Mouse (Mus musculus) cerebellum, adult 2 months (tissue): ENCODE measurements around the gene Srpr. TPM values are rescaled to one million over a fixed set of nuclear protein-coding genes. Genes with fewer than 3 reads are reported as not detected.

Experiments used
- DNase-seq, 2 experiments: peaks; one replicate each; pipeline ENCODE4 v3.0.0; 2021
- H3K27ac ChIP-seq: fragments of 200-500 bp; 2 replicates; pipeline ENCODE4 v1.5.1; 2012; ENCODE audit warnings: low read length, control low read depth, inconsistent platforms; ENCODE audit not compliant: insufficient read depth
- H3K27me3 ChIP-seq: fragments of 200-500 bp; 2 replicates; pipeline ENCODE4 v1.6.1; 2012; ENCODE audit warnings: inconsistent platforms, mild to moderate bottlenecking, low read length, moderate library complexity; ENCODE audit not compliant: control insufficient read depth, insufficient read depth
- H3K4me1 ChIP-seq: fragments of 200-500 bp; 2 replicates; pipeline ENCODE4 v1.6.1; 2011; ENCODE audit warnings: low read length; ENCODE audit not compliant: control insufficient read depth, insufficient read depth
- H3K4me3 ChIP-seq: fragments of 200-500 bp; replicated peaks from 2 replicates; pipeline ENCODE3; 2011; ENCODE audit warnings: mild to moderate bottlenecking, low read depth, low read length, control low read depth; ENCODE audit not compliant: insufficient read depth
- CTCF ChIP-seq: fragments of 200-500 bp; IDR thresholded peaks from 2 replicates; pipeline ENCODE4 v1.5.1; 2011; ENCODE audit warnings: low read depth, mild to moderate bottlenecking, control low read depth, low read length, moderate library complexity, borderline replicate concordance; ENCODE audit not compliant: insufficient read depth
- POLR2A ChIP-seq: fragments of 200-500 bp; IDR thresholded peaks from 2 replicates; pipeline ENCODE4 v1.6.1; 2011; ENCODE audit warnings: low read length, control low read depth, borderline replicate concordance; ENCODE audit not compliant: insufficient read depth
- WGBS: fragments of 180-500 bp; shearing (Covaris S2); methylation state at CpG from one replicate; pipeline ENCODE4 v1.1.7; 2018; 5-methylcytosine and 5-hydroxymethylcytosine counted together
- polyA plus RNA-seq: library from polyadenylated mRNA; depleted of rRNA; stranded (reverse); fragments of >200 nt; gene quantifications from 2 replicates; pipeline ENCODE4 v1.2.3, GENCODE M21; 2012

Srpr gene
- polyA plus RNA-seq, 1 experiment = 63.8 TPM

GRCm38 (mm10) chr9:35164142-35164874, 35.7 kb upstream of the Srpr start:
- no peak overlapping the region for H3K4me3 ChIP-seq
- TF ChIP-seq POLR2A (no peak), CTCF (no peak)
- no peaks in the 10 kb centered on the region for H3K27me3 ChIP-seq
- H3K27ac ChIP-seq = no peak overlapping the region
- WGBS = 97% methylated on average over 5 of the region's 5 CpGs
- DNase-seq = no peak
- peaks cover 14% of the 10 kb centered on the region for H3K4me1 ChIP-seq

- Histone ChIP-seq H3K27ac (no peak overlapping the region), H3K4me3 (no peak overlapping the region), H3K4me1 (peaks cover 14% of the 10 kb centered on the region), H3K27me3 (no peaks in the 10 kb centered on the region)
- DNase-seq = peak in 1 of 2 experiments; percentile 55
- TF ChIP-seq POLR2A (no peak), CTCF (peak; percentile 50; the same call in 1 of the 2 replicates)
- 30% methylated on average over 3 of the region's 3 CpGs for WGBS
Observed at GRCm38 (mm10) chr9:35166144-35166797, 33.7 kb upstream of the Srpr start.

GRCm38 (mm10) chr9:35166798-35167635, 33.0 kb upstream of the Srpr start:
- WGBS = 53% methylated on average over 9 of the region's 9 CpGs
- Histone ChIP-seq H3K27me3 (no peaks in the 10 kb centered on the region), H3K4me1 (peaks cover 14% of the 10 kb centered on the region), H3K4me3 (no peak overlapping the region), H3K27ac (no peak overlapping the region)
- no peak for TF ChIP-seq POLR2A
- TF ChIP-seq CTCF = no peak
- no peak for DNase-seq

- WGBS = 90% methylated on average over 7 of the region's 7 CpGs
- no peak for DNase-seq
- Histone ChIP-seq H3K27ac (no peak overlapping the region), H3K4me1 (no peaks in the 10 kb centered on the region), H3K27me3 (no peaks in the 10 kb centered on the region), H3K4me3 (no peak overlapping the region)
- TF ChIP-seq CTCF = no peak
- no peak for TF ChIP-seq POLR2A
Observed at GRCm38 (mm10) chr9:35170071-35170470, 29.9 kb upstream of the Srpr start.

- Histone ChIP-seq H3K4me3 (no peak overlapping the region), H3K4me1 (no peaks in the 10 kb centered on the region), H3K27me3 (no peaks in the 10 kb centered on the region), H3K27ac (no peak overlapping the region)
- 83% methylated on average over 1 of the region's 1 CpGs for WGBS
- no peak for TF ChIP-seq CTCF
- no peak for TF ChIP-seq POLR2A
- DNase-seq = no peak
Observed at GRCm38 (mm10) chr9:35173331-35173730, 26.6 kb upstream of the Srpr start.

GRCm38 (mm10) chr9:35175251-35176123, 24.5 kb upstream of the Srpr start, which contains the start of gene Dcps:
Gene Dcps, minus strand, starts transcription at chr9:35176061.
- peak; percentile 96 for DNase-seq
- TF ChIP-seq POLR2A = peak; percentile 76
- no peak for TF ChIP-seq CTCF
- peak within 1 kb of the TSS; percentile 76 for H3K27ac ChIP-seq
- H3K27me3 ChIP-seq = no peaks in the 10 kb centered on the region
- WGBS = under 1% methylated on average over 38 of the region's 38 CpGs
- H3K4me1 ChIP-seq = no peaks in the 10 kb centered on the region
- peak within 1 kb of the TSS; percentile 70 for H3K4me3 ChIP-seq
